Mouse (Mus musculus) heart, embryonic 15.5 days (tissue): ENCODE results near the gene Dock8. TPM values are rescaled to one million over a fixed set of nuclear protein-coding genes. Genes with fewer than 3 reads are reported as not detected.

Experiments
- ATAC-seq: fragments of 200-750 bp; cut with Nextera tagmentation; replicated peaks from 2 replicates; pipeline ENCODE4 v1.8.0; 2017; ENCODE audit warnings: low read depth, moderate TSS enrichment; ENCODE audit not compliant: insufficient number of reproducible peaks, insufficient read depth, low FRiP score
- H3K27ac ChIP-seq: fragments of 300-500 bp; sonication (generic); 2 replicates; pipeline ENCODE4 v1.5.1; 2015; ENCODE audit warnings: mild to moderate bottlenecking, inconsistent platforms
- H3K27me3 ChIP-seq: fragments of 300-500 bp; sonication (generic); 2 replicates; pipeline ENCODE4 v1.6.1; 2015; ENCODE audit warnings: inconsistent platforms
- H3K36me3 ChIP-seq: fragments of 300-500 bp; sonication (generic); 2 replicates; pipeline ENCODE4 v1.6.1; 2015; ENCODE audit warnings: mild to moderate bottlenecking, inconsistent platforms
- H3K4me1 ChIP-seq: fragments of 300-500 bp; sonication (generic); replicated peaks from 2 replicates; pipeline ENCODE4 v1.6.1; 2015; ENCODE audit warnings: inconsistent platforms
- H3K4me2 ChIP-seq: fragments of 300-500 bp; sonication (generic); 2 replicates; pipeline ENCODE4 v1.6.1; 2015; ENCODE audit warnings: inconsistent platforms, mild to moderate bottlenecking, moderate library complexity
- H3K4me3 ChIP-seq: fragments of 300-500 bp; sonication (generic); 2 replicates; pipeline ENCODE4 v1.5.1; 2015; ENCODE audit warnings: mild to moderate bottlenecking, inconsistent platforms
- H3K9ac ChIP-seq: fragments of 300-500 bp; sonication (generic); 2 replicates; pipeline ENCODE4 v1.6.1; 2015; ENCODE audit warnings: mild to moderate bottlenecking, inconsistent platforms
- H3K9me3 ChIP-seq: fragments of 300-500 bp; sonication (generic); replicated peaks from 2 replicates; pipeline ENCODE4 v1.6.1; 2016; ENCODE audit warnings: inconsistent platforms
- WGBS: fragments of 180-500 bp; shearing (Covaris S2); methylation state at CpG from one replicate; pipeline ENCODE4 v1.1.7; 2015; ENCODE audit warnings: mixed read lengths; 5-methylcytosine and 5-hydroxymethylcytosine counted together
- polyA plus RNA-seq: library from polyadenylated mRNA; unstranded; fragments of >200 nt; fragmentation: Nextera tagmentation; extraction: Ambion mirVana; gene quantifications from 2 replicates; pipeline ENCODE4 v1.2.1, GENCODE M21; 2015

The Dock8 gene
- polyA plus RNA-seq, 1 experiment from 2014 or later: 3.8 TPM

GRCm38 (mm10) chr19:25123461-25123860, 124.1 kb downstream of the Dock8 start:
- Histone ChIP-seq H3K9me3 (no peaks in the 10 kb centered on the region), H3K27me3 (no peaks in the 10 kb centered on the region), H3K4me2 (no peak overlapping the region; the same call in 1 of the 2 replicates), H3K4me1 (peaks cover 13% of the 10 kb centered on the region), H3K9ac (no peak overlapping the region), H3K27ac (no peak overlapping the region), H3K4me3 (no peak overlapping the region), H3K36me3 (no peaks in the 10 kb centered on the region)
- WGBS: 69% methylated on average over 5 of the region's 5 CpGs
- no peak for ATAC-seq

GRCm38 (mm10) chr19:25132322-25132721, 133.0 kb downstream of the Dock8 start:
- WGBS: 17% methylated on average over 4 of the region's 4 CpGs
- Histone ChIP-seq H3K27ac (no peak overlapping the region), H3K4me2 (no peak overlapping the region), H3K4me3 (no peak overlapping the region), H3K36me3 (no peaks in the 10 kb centered on the region), H3K9me3 (no peaks in the 10 kb centered on the region), H3K27me3 (no peaks in the 10 kb centered on the region), H3K4me1 (no peaks in the 10 kb centered on the region), H3K9ac (no peak overlapping the region)
- ATAC-seq: no peak

GRCm38 (mm10) chr19:25133959-25134358, 134.6 kb downstream of the Dock8 start:
- H3K9ac ChIP-seq: no peak overlapping the region
- ATAC-seq: no peak
- 78% methylated on average over 2 of the region's 2 CpGs for WGBS
- 0 out of 2 replicates have a peak, but pooled peaks cover 3% of the 10 kb centered on the region for H3K4me1 ChIP-seq
- no peak overlapping the region for H3K27ac ChIP-seq
- no peaks in the 10 kb centered on the region for H3K27me3 ChIP-seq
- no peaks in the 10 kb centered on the region for H3K36me3 ChIP-seq
- no peaks in the 10 kb centered on the region for H3K9me3 ChIP-seq
- H3K4me2 ChIP-seq: no peak overlapping the region
- no peak overlapping the region for H3K4me3 ChIP-seq

GRCm38 (mm10) chr19:25136171-25136570, 136.8 kb downstream of the Dock8 start:
- no peak overlapping the region for H3K4me2 ChIP-seq
- H3K9me3 ChIP-seq: no peaks in the 10 kb centered on the region
- 32% methylated on average over 1 of the region's 1 CpGs for WGBS
- H3K27ac ChIP-seq: no peak overlapping the region
- ATAC-seq: no peak
- H3K4me3 ChIP-seq: no peak overlapping the region
- 0 out of 2 replicates have a peak, but pooled peaks cover 3% of the 10 kb centered on the region for H3K4me1 ChIP-seq
- H3K27me3 ChIP-seq: no peaks in the 10 kb centered on the region
- H3K9ac ChIP-seq: no peak overlapping the region
- H3K36me3 ChIP-seq: no peaks in the 10 kb centered on the region

- WGBS: 66% methylated on average over 16 of the region's 16 CpGs
- Histone ChIP-seq H3K9ac (no peak overlapping the region), H3K9me3 (no peaks in the 10 kb centered on the region), H3K36me3 (no peaks in the 10 kb centered on the region), H3K27ac (no peak overlapping the region), H3K4me3 (no peak overlapping the region), H3K4me1 (0 out of 2 replicates have a peak, but pooled peaks cover 3% of the 10 kb centered on the region), H3K27me3 (no peaks in the 10 kb centered on the region), H3K4me2 (no peak overlapping the region)
- no peak for ATAC-seq
These were observed 138.8 kb downstream of the Dock8 start for GRCm38 (mm10) chr19:25137907-25138820.

- H3K4me2 ChIP-seq: no peak overlapping the region
- no peak overlapping the region for H3K4me3 ChIP-seq
- H3K27me3 ChIP-seq: no peaks in the 10 kb centered on the region
- H3K36me3 ChIP-seq: no peaks in the 10 kb centered on the region
- no peaks in the 10 kb centered on the region for H3K4me1 ChIP-seq
- H3K27ac ChIP-seq: no peak overlapping the region
- no peak for ATAC-seq
- no peak overlapping the region for H3K9ac ChIP-seq
- WGBS: 63% methylated on average over 17 of the region's 17 CpGs
- H3K9me3 ChIP-seq: no peaks in the 10 kb centered on the region
These were observed 145.0 kb downstream of the Dock8 start for GRCm38 (mm10) chr19:25144110-25145028.

- Histone ChIP-seq H3K4me2 (no peak overlapping the region), H3K9ac (no peak overlapping the region), H3K27me3 (no peaks in the 10 kb centered on the region), H3K36me3 (no peaks in the 10 kb centered on the region), H3K9me3 (no peaks in the 10 kb centered on the region), H3K4me3 (no peak overlapping the region), H3K27ac (no peak overlapping the region), H3K4me1 (no peaks in the 10 kb centered on the region)
- ATAC-seq: no peak
- 82% methylated on average over 5 of the region's 5 CpGs for WGBS
These were observed 145.8 kb downstream of the Dock8 start for GRCm38 (mm10) chr19:25145116-25145515.

- Histone ChIP-seq H3K9ac (no peak overlapping the region), H3K4me2 (no peak overlapping the region), H3K9me3 (no peaks in the 10 kb centered on the region), H3K4me3 (no peak overlapping the region), H3K27me3 (no peaks in the 10 kb centered on the region), H3K27ac (no peak overlapping the region), H3K4me1 (no peaks in the 10 kb centered on the region), H3K36me3 (no peaks in the 10 kb centered on the region)
- WGBS: 59% methylated on average over 4 of the region's 4 CpGs
- ATAC-seq: no peak
These were observed 146.8 kb downstream of the Dock8 start for GRCm38 (mm10) chr19:25146122-25146521.

- H3K27me3 ChIP-seq: no peaks in the 10 kb centered on the region
These were observed 150.5 kb downstream of the Dock8 start for GRCm38 (mm10) chr19:25149788-25150187.

GRCm38 (mm10) chr19:25154506-25155178, 155.3 kb downstream of the Dock8 start:
- H3K4me3 ChIP-seq: no peak overlapping the region
- no peaks in the 10 kb centered on the region for H3K9me3 ChIP-seq
- no peak overlapping the region for H3K9ac ChIP-seq
- H3K27me3 ChIP-seq: no peaks in the 10 kb centered on the region
- WGBS: 73% methylated on average over 7 of the region's 7 CpGs
- peak overlapping the region; percentile 48 for H3K27ac ChIP-seq
- H3K4me2 ChIP-seq: no peak overlapping the region
- ATAC-seq: no peak
- H3K4me1 ChIP-seq: peaks cover 18% of the 10 kb centered on the region
- H3K36me3 ChIP-seq: no peaks in the 10 kb centered on the region

More at GRCm38 (mm10) chr19:25149788-25150187, 150.5 kb downstream of the Dock8 start:
- no peak overlapping the region for H3K27ac ChIP-seq
- no peak overlapping the region for H3K9ac ChIP-seq
- H3K4me2 ChIP-seq: no peak overlapping the region
- no peak for ATAC-seq
- WGBS: 58% methylated on average over 8 of the region's 8 CpGs
- peaks cover 6% of the 10 kb centered on the region for H3K4me1 ChIP-seq
- H3K36me3 ChIP-seq: no peaks in the 10 kb centered on the region
- H3K4me3 ChIP-seq: no peak overlapping the region
- no peaks in the 10 kb centered on the region for H3K9me3 ChIP-seq

- no peaks in the 10 kb centered on the region for H3K27me3 ChIP-seq
- no peak overlapping the region for H3K9ac ChIP-seq
- H3K36me3 ChIP-seq: no peaks in the 10 kb centered on the region
- peak overlapping the region; percentile 48 for H3K27ac ChIP-seq
- H3K4me3 ChIP-seq: no peak overlapping the region
- peaks cover 18% of the 10 kb centered on the region for H3K4me1 ChIP-seq
- ATAC-seq: peak; percentile 72; the same call in 1 of the 2 replicates
- no peak overlapping the region for H3K4me2 ChIP-seq
- no peaks in the 10 kb centered on the region for H3K9me3 ChIP-seq
- WGBS: 54% methylated on average over 7 of the region's 7 CpGs
These were observed 155.9 kb downstream of the Dock8 start for GRCm38 (mm10) chr19:25155250-25155649.
